Mouse (Mus musculus) C2C12 (cell line): ENCODE data around the gene Ip6k3.

Experiments used
- CEBPB ChIP-seq: IDR thresholded peaks from one replicate; pipeline ENCODE4 v1.6.1; 2011; ENCODE audit warnings: low read depth, mild to moderate bottlenecking, control low read depth, moderate library complexity
- CTCF ChIP-seq: IDR thresholded peaks from one replicate; pipeline ENCODE4 v1.5.1; 2011; ENCODE audit not compliant: control insufficient read depth, insufficient read depth, insufficient read length
- FOSL1 ChIP-seq: IDR thresholded peaks from one replicate; pipeline ENCODE4 v1.8.0; 2011; ENCODE audit warnings: mild to moderate bottlenecking, low read length; ENCODE audit not compliant: poor library complexity, insufficient read depth, severe bottlenecking
- MAX ChIP-seq: IDR thresholded peaks from one replicate; pipeline ENCODE4 v1.6.1; 2011; ENCODE audit warnings: mild to moderate bottlenecking, control low read depth
- MYOG ChIP-seq: IDR thresholded peaks from one replicate; pipeline ENCODE4 v1.6.1; 2011; ENCODE audit not compliant: control insufficient read depth, insufficient read length; ENCODE audit errors: extremely low read depth
- USF1 ChIP-seq: IDR thresholded peaks from one replicate; pipeline ENCODE4 v1.6.1; 2011; ENCODE audit warnings: low read depth, mild to moderate bottlenecking, control low read depth, moderate library complexity

DNA sequence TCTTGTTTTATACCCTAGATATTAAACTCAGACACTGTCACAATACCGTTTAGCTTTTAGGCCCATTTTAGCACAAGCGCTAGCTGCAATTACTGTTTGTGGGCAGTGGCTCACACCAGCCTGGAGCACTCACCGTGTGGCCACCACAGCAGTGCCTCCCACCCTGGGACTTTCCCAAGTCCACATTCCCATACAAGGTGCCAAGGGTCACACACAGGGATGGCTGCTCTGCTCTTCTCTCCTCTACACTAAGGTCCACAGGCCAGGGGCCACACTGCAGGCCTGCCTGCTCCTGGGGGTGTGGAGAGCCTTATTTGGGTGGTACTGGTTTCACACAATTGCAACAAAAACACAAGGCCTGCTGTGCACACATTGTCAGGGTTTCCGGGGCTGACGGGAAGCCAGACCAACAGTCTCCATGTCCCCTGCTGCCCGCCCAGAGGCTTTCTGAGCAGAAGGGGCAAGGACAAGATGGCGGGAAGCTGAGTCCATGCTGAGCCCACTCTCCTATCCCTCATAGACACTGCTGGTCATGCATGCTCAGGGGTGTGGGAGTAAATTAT lies 43.7 kb downstream of the Ip6k3 start:
- no peak for TF ChIP-seq CTCF
- TF ChIP-seq FOSL1 = no peak
- TF ChIP-seq USF1 = no peak
- TF ChIP-seq MAX = no peak
- no peak for TF ChIP-seq MYOG
- TF ChIP-seq CEBPB = no peak
